Mouse (Mus musculus) C2C12 (cell line): ENCODE measurements at regions not wholly inside any gene's neighbourhood (a gene's known extent, or its start where the extent isn't known, plus 50 kb on each side); places are given as distances from the start of the nearest gene placed in this dataset.

Experiments used
- H3K27me3 ChIP-seq: one replicate; pipeline ENCODE4 v1.6.1; 2011; ENCODE audit not compliant: control insufficient read depth, insufficient read depth, insufficient read length
- H3K36me3 ChIP-seq: one replicate; pipeline ENCODE4 v1.6.1; 2011; ENCODE audit not compliant: control insufficient read depth, insufficient read depth
- H3K4me3 ChIP-seq: one replicate; pipeline ENCODE4 v1.5.1; 2011; ENCODE audit warnings: mild to moderate bottlenecking, control low read depth; ENCODE audit not compliant: poor library complexity, insufficient read depth, severe bottlenecking
- H3K79me2 ChIP-seq: one replicate; pipeline ENCODE4 v1.6.1; 2011; ENCODE audit not compliant: control insufficient read depth, insufficient read depth
- H3K79me3 ChIP-seq: one replicate; pipeline ENCODE4 v1.6.1; 2011; ENCODE audit warnings: low read depth, control low read depth
- H3ac ChIP-seq: one replicate; pipeline ENCODE3; 2011; ENCODE audit warnings: low read depth; ENCODE audit not compliant: control insufficient read depth, insufficient read length
- CEBPB ChIP-seq: IDR thresholded peaks from one replicate; pipeline ENCODE4 v1.6.1; 2011; ENCODE audit warnings: low read depth, mild to moderate bottlenecking, control low read depth, moderate library complexity
- CTCF ChIP-seq: IDR thresholded peaks from one replicate; pipeline ENCODE4 v1.5.1; 2011; ENCODE audit not compliant: control insufficient read depth, insufficient read depth, insufficient read length
- FOSL1 ChIP-seq: IDR thresholded peaks from one replicate; pipeline ENCODE4 v1.8.0; 2011; ENCODE audit warnings: mild to moderate bottlenecking, low read length; ENCODE audit not compliant: poor library complexity, insufficient read depth, severe bottlenecking
- MAX ChIP-seq: IDR thresholded peaks from one replicate; pipeline ENCODE4 v1.6.1; 2011; ENCODE audit warnings: mild to moderate bottlenecking, control low read depth
- MYOD1 ChIP-seq: IDR thresholded peaks from one replicate; pipeline ENCODE4 v1.6.1; 2011; ENCODE audit warnings: low read depth; ENCODE audit not compliant: control insufficient read depth, insufficient read length
- MYOG ChIP-seq: IDR thresholded peaks from one replicate; pipeline ENCODE4 v1.6.1; 2011; ENCODE audit not compliant: control insufficient read depth, insufficient read length; ENCODE audit errors: extremely low read depth
- USF1 ChIP-seq: IDR thresholded peaks from one replicate; pipeline ENCODE4 v1.6.1; 2011; ENCODE audit warnings: low read depth, mild to moderate bottlenecking, control low read depth, moderate library complexity

DNA sequence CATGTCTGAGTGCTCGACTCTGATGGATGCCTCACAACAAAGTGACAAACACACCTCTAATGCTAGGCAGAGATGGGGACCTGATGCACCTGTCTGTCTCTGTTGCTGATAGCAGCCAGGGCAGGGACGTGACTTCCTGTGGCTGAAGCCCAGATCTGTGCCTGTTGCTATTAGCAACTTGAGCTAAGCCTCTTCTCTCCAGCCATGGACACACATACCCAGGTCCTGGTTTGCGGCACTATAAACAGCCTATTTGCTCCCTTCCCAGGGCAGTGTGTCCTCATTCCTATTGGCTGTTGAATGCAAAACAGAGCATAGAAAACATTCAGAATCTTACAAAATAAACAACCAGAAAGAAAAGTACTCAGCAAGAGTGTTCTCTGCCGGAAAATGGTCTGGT lies 273.5 kb downstream of the Irs2 start:
- TF ChIP-seq MAX (no peak), FOSL1 (no peak), CEBPB (no peak)
- Histone ChIP-seq H3ac (no peak overlapping the region), H3K79me3 (no peaks in the 10 kb centered on the region), H3K27me3 (peaks cover 9% of the 10 kb centered on the region), H3K79me2 (no peaks in the 10 kb centered on the region), H3K4me3 (no peak overlapping the region), H3K36me3 (no peaks in the 10 kb centered on the region)

DNA sequence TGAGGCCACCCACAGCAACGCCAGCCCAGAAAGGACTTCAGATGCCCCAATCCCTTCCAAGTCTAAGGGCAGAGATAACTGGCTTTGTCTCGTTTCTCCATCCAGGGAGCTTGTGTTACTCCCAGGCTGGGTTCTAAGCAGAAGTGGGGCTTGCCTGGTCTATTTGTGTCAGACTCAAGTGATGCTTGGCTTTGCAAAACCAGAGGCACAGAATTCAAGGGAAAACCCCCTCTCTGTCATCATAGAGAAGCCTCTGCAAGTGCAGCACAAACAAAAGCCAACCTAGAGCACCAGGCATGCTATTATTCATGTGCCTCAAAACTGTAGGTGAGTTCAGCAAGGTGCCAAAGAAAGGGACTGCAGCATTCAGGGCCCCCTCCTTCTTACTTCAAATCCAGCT lies 284.9 kb downstream of the Irs2 start:
- TF ChIP-seq MYOG (no peak), CTCF (no peak), USF1 (no peak), MAX (no peak)
- H3K36me3 ChIP-seq: no peaks in the 10 kb centered on the region
- H3K79me3 ChIP-seq: no peaks in the 10 kb centered on the region
- H3K79me2 ChIP-seq: no peaks in the 10 kb centered on the region
- no peak overlapping the region for H3ac ChIP-seq
- peaks cover 7% of the 10 kb centered on the region for H3K27me3 ChIP-seq
- H3K4me3 ChIP-seq: no peak overlapping the region

DNA sequence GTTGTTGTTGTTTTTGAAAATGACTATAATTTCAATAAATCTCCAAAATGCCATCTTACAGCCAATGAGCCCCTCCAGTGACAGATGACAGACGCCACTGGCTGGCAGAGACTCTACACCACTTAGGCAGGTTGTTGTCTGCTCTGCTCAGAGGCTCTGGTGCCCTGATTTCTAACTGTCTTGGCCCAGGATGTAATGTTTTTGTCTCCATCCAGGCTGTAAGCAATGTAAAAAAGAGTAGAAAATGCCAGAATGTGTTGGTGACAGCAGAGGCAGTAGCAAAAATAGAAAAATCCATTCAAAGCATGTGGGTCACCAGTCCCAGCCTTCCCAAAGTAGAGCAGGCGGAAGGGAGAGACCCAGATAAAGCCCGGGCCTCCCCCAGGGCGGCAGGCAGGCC lies 285.5 kb downstream of the Irs2 start:
- Histone ChIP-seq H3K79me3 (no peaks in the 10 kb centered on the region), H3K27me3 (peaks cover 5% of the 10 kb centered on the region), H3K79me2 (no peaks in the 10 kb centered on the region), H3ac (no peak overlapping the region), H3K36me3 (no peaks in the 10 kb centered on the region), H3K4me3 (no peak overlapping the region)
- no peak for TF ChIP-seq USF1
- TF ChIP-seq MYOD1: no peak
- no peak for TF ChIP-seq CTCF
- TF ChIP-seq FOSL1: no peak
- TF ChIP-seq CEBPB: no peak
- TF ChIP-seq MAX: no peak
- no peak for TF ChIP-seq MYOG

DNA sequence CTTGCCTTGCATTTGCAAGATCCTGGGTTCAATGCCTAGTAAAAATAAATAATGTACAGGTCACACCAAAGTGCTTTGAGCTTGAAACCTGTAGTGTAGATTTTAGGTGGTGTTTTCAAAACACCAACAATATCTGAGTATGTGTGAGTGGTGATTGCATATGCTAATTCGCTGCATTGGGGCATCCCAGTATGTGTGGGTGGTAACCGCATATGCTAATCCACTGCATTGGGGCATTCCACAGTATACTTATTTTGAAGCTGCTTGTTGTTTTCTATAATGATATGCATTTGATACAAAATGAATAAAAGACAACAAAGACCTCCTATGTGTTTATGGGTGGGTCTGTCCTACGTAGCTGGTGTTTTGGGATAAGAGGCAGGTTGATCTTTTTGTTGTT lies 285.9 kb downstream of the Irs2 start:
- Histone ChIP-seq H3K79me2 (no peaks in the 10 kb centered on the region), H3K79me3 (no peaks in the 10 kb centered on the region), H3K27me3 (peaks cover 3% of the 10 kb centered on the region), H3K36me3 (no peaks in the 10 kb centered on the region), H3K4me3 (no peak overlapping the region), H3ac (no peak overlapping the region)
- TF ChIP-seq CEBPB (no peak), MAX (no peak), MYOG (no peak), FOSL1 (no peak), CTCF (no peak), USF1 (no peak), MYOD1 (no peak)

DNA sequence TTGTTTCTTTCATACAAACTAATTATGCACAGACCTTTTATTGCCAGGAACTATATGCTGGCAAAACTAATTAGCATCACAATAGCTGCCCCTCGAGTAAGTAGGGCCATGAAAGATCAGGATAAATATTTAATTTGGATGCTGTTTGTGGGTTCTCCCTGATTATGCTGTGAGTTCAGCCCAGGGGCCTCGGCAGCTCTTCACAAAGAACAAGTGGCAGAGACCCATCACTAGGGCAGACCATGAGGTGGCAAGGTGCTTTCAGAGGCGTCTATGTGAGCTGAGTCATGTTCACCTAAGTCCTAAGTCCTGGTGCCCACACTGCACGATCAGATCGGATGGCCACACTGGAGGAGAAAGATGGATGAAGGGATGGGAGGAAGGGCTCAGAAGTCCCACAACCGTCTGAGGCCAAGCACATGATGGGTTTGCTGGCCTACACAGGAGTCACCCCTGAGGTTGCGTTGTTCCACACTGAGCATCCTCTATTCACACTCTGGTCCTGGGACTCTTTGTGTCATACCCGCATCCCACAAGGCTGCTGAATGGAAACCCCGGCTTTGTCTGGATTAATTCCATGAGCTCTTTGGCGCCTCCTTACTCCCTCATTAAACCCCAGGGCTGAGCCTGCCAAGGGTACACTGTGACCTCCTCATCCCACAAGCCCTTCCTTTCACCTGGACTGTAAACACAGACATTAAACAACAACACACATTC lies 287.0 kb downstream of the Irs2 start:
- no peaks in the 10 kb centered on the region for H3K79me2 ChIP-seq
- no peak overlapping the region for H3K4me3 ChIP-seq
- TF ChIP-seq FOSL1 (no peak), MYOG (no peak), CEBPB (no peak), USF1 (no peak), MYOD1 (no peak), CTCF (no peak), MAX (no peak)
- no peaks in the 10 kb centered on the region for H3K79me3 ChIP-seq
- H3K27me3 ChIP-seq: peaks cover 7% of the 10 kb centered on the region
- no peak overlapping the region for H3ac ChIP-seq
- H3K36me3 ChIP-seq: no peaks in the 10 kb centered on the region

DNA sequence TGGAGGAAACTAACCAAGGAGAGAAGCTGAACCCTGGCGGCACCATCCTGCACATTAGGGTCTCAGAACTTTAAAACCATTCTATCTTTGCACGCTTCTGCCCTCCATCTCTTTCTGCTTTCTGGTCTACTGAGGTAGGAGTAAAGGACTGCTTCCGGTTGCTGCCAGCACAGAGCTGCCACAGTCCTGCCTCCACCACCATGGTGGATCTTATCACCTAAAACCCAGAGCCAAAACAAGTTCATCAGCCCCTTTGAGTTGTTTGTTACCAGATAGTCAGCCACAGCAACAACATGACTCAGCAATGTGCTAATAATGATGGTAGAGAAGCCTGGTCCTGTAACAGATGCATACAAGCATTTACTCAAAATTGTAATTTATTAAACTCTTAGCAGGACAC lies 287.9 kb downstream of the Irs2 start:
- no peak overlapping the region for H3ac ChIP-seq
- H3K79me2 ChIP-seq: no peaks in the 10 kb centered on the region
- H3K4me3 ChIP-seq: no peak overlapping the region
- TF ChIP-seq FOSL1 (no peak), USF1 (no peak), CTCF (no peak), MYOG (no peak), MAX (no peak), CEBPB (no peak)
- H3K79me3 ChIP-seq: no peaks in the 10 kb centered on the region
- no peaks in the 10 kb centered on the region for H3K36me3 ChIP-seq
- peaks cover 7% of the 10 kb centered on the region for H3K27me3 ChIP-seq
